Mouse (Mus musculus): Measurements from ENCODE around the gene Nmt2. TPM values are rescaled to one million over a fixed set of nuclear protein-coding genes. Genes with fewer than 3 reads are reported as not detected.

Gene Nmt2
- total and polyA plus RNA-seq, 2 experiments, result 5.1 to 16.4 TPM

GRCm38 (mm10) chr2:3284473-3285180 is 615 bp downstream of the Nmt2 start:
- H3K4me1 ChIP-seq (ENCODE audit: control insufficient read depth, insufficient read depth, low read length), result peaks cover 3% of the 10 kb centered on the region; the same call in 1 of the 2 replicates
- TF ChIP-seq POLR2A (IDR thresholded peaks at IDR 0.05; ENCODE audit: extremely low read depth, insufficient read depth, low read length) (no peak), CTCF (IDR thresholded peaks at IDR 0.05; ENCODE audit: low read depth, low read length) (no peak)
- peak overlapping the region; percentile 57 for H3K27ac ChIP-seq (replicated peaks; ENCODE audit: insufficient read depth, low read depth, low read length)
- no peak for DNase-seq (ENCODE audit: extremely low read depth, low read depth, low spot score)
- H3K79me2 ChIP-seq (ENCODE audit: control insufficient read depth, insufficient read depth, low read length), result no peaks in the 10 kb centered on the region; the same call in 1 of the 2 replicates
- H3K4me3 ChIP-seq (ENCODE audit: insufficient read depth, low read depth, low read length), result peak overlapping the region; percentile 76
- peak overlapping the region; percentile 84 for H3K9ac ChIP-seq (ENCODE audit: low read depth, low read length)
- H3K36me3 ChIP-seq (ENCODE audit: control insufficient read depth, insufficient read depth, low read length), result no peaks in the 10 kb centered on the region
- WGBS, result under 1% methylated on average over 53 of the region's 60 CpGs
- no peaks in the 10 kb centered on the region for H3K27me3 ChIP-seq (ENCODE audit: control insufficient read depth, insufficient read depth, low read length)

GRCm38 (mm10) chr2:3285181-3285530 is 1.1 kb downstream of the Nmt2 start:
- WGBS, result 4% methylated on average over 6 of the region's 6 CpGs
- Histone ChIP-seq H3K27ac (replicated peaks; ENCODE audit: insufficient read depth, low read depth, low read length) (peak overlapping the region; percentile 57; the same call in 1 of the 2 replicates), H3K36me3 (ENCODE audit: control insufficient read depth, insufficient read depth, low read length) (no peaks in the 10 kb centered on the region), H3K4me3 (ENCODE audit: insufficient read depth, low read depth, low read length) (peak overlapping the region; percentile 76), H3K4me1 (ENCODE audit: control insufficient read depth, insufficient read depth, low read length) (peaks cover 3% of the 10 kb centered on the region; the same call in 1 of the 2 replicates), H3K79me2 (ENCODE audit: control insufficient read depth, insufficient read depth, low read length) (no peaks in the 10 kb centered on the region; the same call in 1 of the 2 replicates), H3K9ac (ENCODE audit: low read depth, low read length) (peak overlapping the region; percentile 84), H3K27me3 (ENCODE audit: control insufficient read depth, insufficient read depth, low read length) (no peaks in the 10 kb centered on the region)
- TF ChIP-seq POLR2A (IDR thresholded peaks at IDR 0.05; ENCODE audit: extremely low read depth, insufficient read depth, low read length) (no peak), CTCF (IDR thresholded peaks at IDR 0.05; ENCODE audit: low read depth, low read length) (no peak)
- peak; percentile 70 for DNase-seq (ENCODE audit: extremely low read depth, low read depth, low spot score)

GRCm38 (mm10) chr2:3285709-3286108 is 1.7 kb downstream of the Nmt2 start:
- no peak for TF ChIP-seq CTCF (IDR thresholded peaks at IDR 0.05; ENCODE audit: low read depth, low read length)
- H3K4me1 ChIP-seq (ENCODE audit: control insufficient read depth, insufficient read depth, low read length), result peaks cover 3% of the 10 kb centered on the region; the same call in 1 of the 2 replicates
- H3K36me3 ChIP-seq (ENCODE audit: control insufficient read depth, insufficient read depth, low read length), result no peaks in the 10 kb centered on the region
- no peak for DNase-seq (ENCODE audit: extremely low read depth, low read depth, low spot score)
- no peak overlapping the region for H3K4me3 ChIP-seq (ENCODE audit: insufficient read depth, low read depth, low read length)
- H3K79me2 ChIP-seq (ENCODE audit: control insufficient read depth, insufficient read depth, low read length), result no peaks in the 10 kb centered on the region; the same call in 1 of the 2 replicates
- no peaks in the 10 kb centered on the region for H3K27me3 ChIP-seq (ENCODE audit: control insufficient read depth, insufficient read depth, low read length)
- no peak overlapping the region for H3K9ac ChIP-seq (ENCODE audit: low read depth, low read length)
- no peak overlapping the region for H3K27ac ChIP-seq (replicated peaks; ENCODE audit: insufficient read depth, low read depth, low read length)
- 68% methylated on average over 3 of the region's 3 CpGs for WGBS

GRCm38 (mm10) chr2:3286243-3286642 is 2.2 kb downstream of the Nmt2 start:
- 59% methylated on average over 2 of the region's 2 CpGs for WGBS
- Histone ChIP-seq H3K4me3 (ENCODE audit: insufficient read depth, low read depth, low read length) (no peak overlapping the region), H3K79me2 (ENCODE audit: control insufficient read depth, insufficient read depth, low read length) (no peaks in the 10 kb centered on the region; the same call in 1 of the 2 replicates), H3K27me3 (ENCODE audit: control insufficient read depth, insufficient read depth, low read length) (no peaks in the 10 kb centered on the region), H3K4me1 (ENCODE audit: control insufficient read depth, insufficient read depth, low read length) (peaks cover 3% of the 10 kb centered on the region; the same call in 1 of the 2 replicates), H3K9ac (ENCODE audit: low read depth, low read length) (no peak overlapping the region), H3K36me3 (ENCODE audit: control insufficient read depth, insufficient read depth, low read length) (no peaks in the 10 kb centered on the region), H3K27ac (replicated peaks; ENCODE audit: insufficient read depth, low read depth, low read length) (no peak overlapping the region)
- no peak for DNase-seq (ENCODE audit: extremely low read depth, low read depth, low spot score)
- TF ChIP-seq POLR2A (IDR thresholded peaks at IDR 0.05; ENCODE audit: extremely low read depth, insufficient read depth, low read length), result no peak
- TF ChIP-seq CTCF (IDR thresholded peaks at IDR 0.05; ENCODE audit: low read depth, low read length), result no peak

- DNase-seq (ENCODE audit: extremely low read depth, low read depth, low spot score), result peak; percentile 70
- 19% methylated on average over 1 of the region's 1 CpGs for WGBS
- Histone ChIP-seq H3K27ac (replicated peaks; ENCODE audit: insufficient read depth, low read depth, low read length) (no peak overlapping the region), H3K4me3 (ENCODE audit: insufficient read depth, low read depth, low read length) (no peak overlapping the region), H3K4me1 (ENCODE audit: control insufficient read depth, insufficient read depth, low read length) (peaks cover 3% of the 10 kb centered on the region; the same call in 1 of the 2 replicates), H3K36me3 (ENCODE audit: control insufficient read depth, insufficient read depth, low read length) (no peaks in the 10 kb centered on the region), H3K27me3 (ENCODE audit: control insufficient read depth, insufficient read depth, low read length) (no peaks in the 10 kb centered on the region), H3K79me2 (ENCODE audit: control insufficient read depth, insufficient read depth, low read length) (peaks cover 3% of the 10 kb centered on the region; the same call in 1 of the 2 replicates), H3K9ac (ENCODE audit: low read depth, low read length) (no peak overlapping the region)
- TF ChIP-seq POLR2A (IDR thresholded peaks at IDR 0.05; ENCODE audit: extremely low read depth, insufficient read depth, low read length) (no peak), CTCF (IDR thresholded peaks at IDR 0.05; ENCODE audit: low read depth, low read length) (no peak)
Observed at GRCm38 (mm10) chr2:3289581-3289980, 5.6 kb downstream of the Nmt2 start.

- no peaks in the 10 kb centered on the region for H3K36me3 ChIP-seq (ENCODE audit: control insufficient read depth, insufficient read depth, low read length)
- WGBS, result 82% methylated on average over 1 of the region's 1 CpGs
- no peak for TF ChIP-seq CTCF (IDR thresholded peaks at IDR 0.05; ENCODE audit: low read depth, low read length)
- peaks cover 9% of the 10 kb centered on the region for H3K4me1 ChIP-seq (ENCODE audit: control insufficient read depth, insufficient read depth, low read length)
- no peak overlapping the region for H3K4me3 ChIP-seq (ENCODE audit: insufficient read depth, low read depth, low read length)
- no peak for DNase-seq (ENCODE audit: extremely low read depth, low read depth, low spot score)
- no peak overlapping the region for H3K9ac ChIP-seq (ENCODE audit: low read depth, low read length)
- H3K79me2 ChIP-seq (ENCODE audit: control insufficient read depth, insufficient read depth, low read length), result peaks cover 6% of the 10 kb centered on the region; the same call in 1 of the 2 replicates
- H3K27ac ChIP-seq (replicated peaks; ENCODE audit: insufficient read depth, low read depth, low read length), result no peak overlapping the region
- H3K27me3 ChIP-seq (ENCODE audit: control insufficient read depth, insufficient read depth, low read length), result no peaks in the 10 kb centered on the region
Observed at GRCm38 (mm10) chr2:3292170-3292569, 8.2 kb downstream of the Nmt2 start.
